Mouse (Mus musculus): ENCODE measurements around the gene Casp7. TPM values are rescaled to one million over a fixed set of nuclear protein-coding genes. Genes with fewer than 3 reads are reported as not detected.

Gene Casp7
- total and polyA plus RNA-seq, 3 experiments: 69.4 to 70.4 TPM; not detected in 1

GRCm38 (mm10) chr19:56474869-56475550 lies 78.1 kb downstream of the Casp7 start (continued):
- peak; percentile 86 for TF ChIP-seq BHLHE40 (IDR thresholded peaks at IDR 0.05; ENCODE audit: borderline replicate concordance, low read depth, low read length)
- 0 out of 2 replicates have a peak, but pooled peaks have one; percentile 35 for TF ChIP-seq POLR2AphosphoS5 (IDR thresholded peaks at IDR 0.05; ENCODE audit: borderline replicate concordance, low read depth, low read length)
- no peak for TF ChIP-seq CTCF (IDR thresholded peaks at IDR 0.05 in 2 of 3, conservative IDR thresholded peaks at IDR 0.05 in 1 of 3; ENCODE audit: control insufficient read depth in 1 of 3, insufficient read depth in 1 of 3, low read depth in 2 of 3, low read length in 3 of 3, poor library complexity in 1 of 3, severe bottlenecking in 1 of 3)
- no peak for TF ChIP-seq MYB (IDR thresholded peaks at IDR 0.05; ENCODE audit: low read depth, low read length)
- TF ChIP-seq E2F4 (IDR thresholded peaks at IDR 0.05; ENCODE audit: borderline replicate concordance, low read depth, low read length): no peak
- no peak for TF ChIP-seq ZC3H11A (IDR thresholded peaks at IDR 0.05; ENCODE audit: low read depth, low read length)
- TF ChIP-seq SMC3 (IDR thresholded peaks at IDR 0.05; ENCODE audit: low read depth, low read length): no peak
- peak; percentile 71 to 83; a peak in 3 of 4 replicates for TF ChIP-seq EP300 (IDR thresholded peaks at IDR 0.05; ENCODE audit: low read depth in 1 of 2, low read length in 2 of 2)
- TF ChIP-seq ZNF384 (IDR thresholded peaks at IDR 0.05; ENCODE audit: low read depth, low read length): peak; percentile 98
- TF ChIP-seq USF1 (IDR thresholded peaks at IDR 0.05; ENCODE audit: low read depth, low read length): no peak
- peak; percentile 86 for TF ChIP-seq MYC (IDR thresholded peaks at IDR 0.05; ENCODE audit: low read depth, low read length)
- peak; percentile 66; the same call in 1 of the 2 replicates for TF ChIP-seq ETS1 (IDR thresholded peaks at IDR 0.05; ENCODE audit: low read depth, low read length)
- TF ChIP-seq KAT2A (conservative IDR thresholded peaks at IDR 0.05; ENCODE audit: low read depth, low read length): no peak
- TF ChIP-seq SIN3A (IDR thresholded peaks at IDR 0.05; ENCODE audit: low read length): peak; percentile 87; the same call in 1 of the 2 replicates
- TF ChIP-seq JUND (IDR thresholded peaks at IDR 0.05; ENCODE audit: low read depth, low read length): no peak
- TF ChIP-seq UBTF (IDR thresholded peaks at IDR 0.05; ENCODE audit: borderline replicate concordance, insufficient read depth, low read depth, low read length): no peak
- no peak for TF ChIP-seq CHD1 (IDR thresholded peaks at IDR 0.05; ENCODE audit: low read depth, low read length)
- no peak for TF ChIP-seq MEF2A (IDR thresholded peaks at IDR 0.05; ENCODE audit: extremely low read depth, insufficient replicate concordance, low read depth, low read length, poor library complexity, severe bottlenecking)

- Histone ChIP-seq H3K9me3 (replicated peaks; ENCODE audit: insufficient read depth, low read length) (no peaks in the 10 kb centered on the region), H3K9ac (ENCODE audit: control insufficient read depth, low read depth, low read length, poor library complexity, severe bottlenecking) (no peak overlapping the region), H3K27me3 (ENCODE audit: control insufficient read depth in 1 of 2, insufficient read depth in 2 of 2, low read length in 2 of 2) (no peaks in the 10 kb centered on the region), H3K36me3 (ENCODE audit: control insufficient read depth in 1 of 2, insufficient read depth in 2 of 2, low read length in 2 of 2) (peaks cover 0 to 13% of the 10 kb centered on the region in 2 experiments; a peak in 2 of 4 replicates), H3K4me1 (ENCODE audit: control insufficient read depth in 1 of 2, insufficient read depth in 2 of 2, low read length in 2 of 2) (peaks cover 16 to 24% of the 10 kb centered on the region in 2 experiments), H3K27ac (ENCODE audit: control insufficient read depth, low read depth, low read length) (no peak overlapping the region), H3K79me2 (ENCODE audit: control insufficient read depth, insufficient read depth, low read length, poor library complexity) (no peaks in the 10 kb centered on the region), H3K4me3 (ENCODE audit: control insufficient read depth in 1 of 2, insufficient read depth in 1 of 2, low read depth in 2 of 2, low read length in 2 of 2) (no peak overlapping the region)
- DNase-seq (ENCODE audit: low read depth, low spot score): peak; percentile 64
- TF ChIP-seq MAFK (IDR thresholded peaks at IDR 0.05; ENCODE audit: borderline replicate concordance, low read depth, low read length) (0 out of 2 replicates have a peak, but pooled peaks have one; percentile 7), JUND (IDR thresholded peaks at IDR 0.05; ENCODE audit: low read depth, low read length) (no peak), MAZ (IDR thresholded peaks at IDR 0.05; ENCODE audit: low read depth, low read length) (0 out of 2 replicates have a peak, but pooled peaks have one; percentile 28)
Observed at GRCm38 (mm10) chr19:56476546-56476945, 79.6 kb downstream of the Casp7 start.
